Mouse (Mus musculus) kidney, embryonic 14.5 days (tissue): ENCODE measurements around the gene Cpa1. TPM values are rescaled to one million over a fixed set of nuclear protein-coding genes. Genes with fewer than 3 reads are reported as not detected.
A peak's percentile ranks its signal among the peaks of the same experiment; 100 is the strongest.

Experiments used
- ATAC-seq: fragments of 200-750 bp; cut with Nextera tagmentation; 2 replicates; pipeline ENCODE4 v1.8.0; 2017; ENCODE audit warnings: moderate number of reproducible peaks, mild to moderate bottlenecking, moderate TSS enrichment, moderate library complexity; ENCODE audit not compliant: low FRiP score, low TSS enrichment
- H3K27ac ChIP-seq: fragments of 300-500 bp; sonication (generic); 2 replicates; pipeline ENCODE4 v1.5.1; 2014; ENCODE audit warnings: low read depth, mild to moderate bottlenecking, low read length, moderate library complexity, mixed read lengths
- H3K27me3 ChIP-seq: fragments of 300-500 bp; sonication (generic); 2 replicates; pipeline ENCODE4 v1.6.1; 2014; ENCODE audit warnings: mild to moderate bottlenecking, low read length; ENCODE audit not compliant: control insufficient read depth, insufficient read depth
- H3K36me3 ChIP-seq: fragments of 300-500 bp; sonication (generic); 2 replicates; pipeline ENCODE4 v1.6.1; 2014; ENCODE audit warnings: low read length, mixed read lengths; ENCODE audit not compliant: control insufficient read depth, insufficient read depth
- H3K4me1 ChIP-seq: fragments of 300-500 bp; sonication (generic); 2 replicates; pipeline ENCODE4 v1.6.1; 2014; ENCODE audit warnings: low read length, mixed read lengths; ENCODE audit not compliant: control insufficient read depth, insufficient read depth
- H3K4me2 ChIP-seq: fragments of 300-500 bp; sonication (generic); replicated peaks from 2 replicates; pipeline ENCODE4 v1.6.1; 2014; ENCODE audit warnings: low read depth, mild to moderate bottlenecking, low read length
- H3K4me3 ChIP-seq: fragments of 300-500 bp; sonication (generic); 2 replicates; pipeline ENCODE4 v1.5.1; 2014; ENCODE audit warnings: mild to moderate bottlenecking, low read length
- H3K9ac ChIP-seq: fragments of 300-500 bp; sonication (generic); 2 replicates; pipeline ENCODE4 v1.6.1; 2014; ENCODE audit warnings: low read depth, mild to moderate bottlenecking, low read length, moderate library complexity
- H3K9me3 ChIP-seq: fragments of 300-500 bp; sonication (generic); 2 replicates; pipeline ENCODE4 v1.6.1; 2016; ENCODE audit warnings: low read length; ENCODE audit not compliant: control insufficient read depth
- WGBS: fragments of 180-500 bp; shearing (Covaris S2); extraction: QIAGEN DNeasy Blood & Tissue Kit; methylation state at CpG from one replicate; pipeline ENCODE4 v1.1.7; 2014; 5-methylcytosine and 5-hydroxymethylcytosine counted together
- polyA plus RNA-seq: library from polyadenylated mRNA; unstranded; fragments of >200 nt; fragmentation: Nextera tagmentation; extraction: Ambion mirVana; gene quantifications from 2 replicates; pipeline ENCODE4 v1.2.1, GENCODE M21; 2014

Gene Cpa1
- polyA plus RNA-seq, 1 experiment from 2014 or later, result 1.8 TPM

DNA sequence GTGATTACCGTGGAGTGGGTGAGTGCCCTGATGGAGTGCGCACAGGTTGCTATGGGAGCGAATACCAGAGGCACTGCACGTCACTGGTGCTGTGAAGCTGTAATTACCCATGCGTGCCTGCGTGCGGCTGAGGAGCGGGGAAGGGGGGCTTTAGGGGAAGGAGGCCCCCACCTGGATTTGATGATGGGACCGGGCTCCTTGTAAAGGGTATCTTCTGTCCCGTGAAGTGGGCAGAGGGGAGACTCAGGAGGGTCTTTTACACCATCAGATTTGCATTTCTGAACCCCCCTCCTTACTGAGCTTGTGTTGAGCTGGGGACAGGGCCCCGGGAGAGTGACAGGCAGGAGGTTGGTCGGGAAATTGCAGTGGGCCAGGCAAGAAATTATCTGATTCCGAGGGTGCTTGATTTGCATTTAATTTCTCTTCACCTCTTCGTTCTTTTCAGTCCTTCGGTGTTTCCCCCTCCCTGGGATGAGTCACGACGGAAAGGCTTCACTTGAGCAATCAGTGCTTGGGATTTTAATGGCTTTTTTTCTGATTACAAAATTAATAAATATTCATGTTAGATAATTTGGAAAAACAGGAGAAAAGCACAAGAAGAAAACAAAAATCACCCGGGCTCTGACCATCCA lies 20.9 kb upstream of the Cpa1 start:
- no peaks in the 10 kb centered on the region for H3K9me3 ChIP-seq
- peak overlapping the region; percentile 10; the same call in 1 of the 2 replicates for H3K4me3 ChIP-seq
- peak overlapping the region; percentile 71; the same call in 1 of the 2 replicates for H3K27ac ChIP-seq
- ATAC-seq, result peak; percentile 71
- H3K4me1 ChIP-seq, result peaks cover 29% of the 10 kb centered on the region
- no peak overlapping the region for H3K9ac ChIP-seq
- WGBS, result 11% methylated on average over 18 of the region's 18 CpGs
- peak overlapping the region; percentile 36 for H3K4me2 ChIP-seq
- H3K27me3 ChIP-seq, result no peaks in the 10 kb centered on the region
- no peaks in the 10 kb centered on the region for H3K36me3 ChIP-seq

DNA sequence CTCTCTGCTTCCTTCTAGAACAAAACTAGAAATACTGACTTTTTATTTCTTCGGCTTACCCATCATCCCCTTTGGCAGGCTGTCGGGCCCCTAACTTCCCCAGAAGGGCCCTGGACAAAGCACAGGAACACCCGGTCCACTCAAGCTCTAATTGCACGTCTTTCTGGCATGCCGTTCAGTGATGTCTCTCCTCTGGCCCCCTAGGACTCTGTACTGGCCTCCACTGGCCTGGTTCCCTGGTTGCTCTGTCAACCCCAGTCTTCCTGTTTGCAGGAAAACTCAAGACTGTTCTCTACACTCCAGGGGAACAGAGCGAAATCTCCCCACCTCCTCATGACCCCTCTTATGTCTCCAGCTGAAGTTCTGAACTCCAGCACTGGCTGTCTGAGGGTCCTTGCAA lies 20.3 kb upstream of the Cpa1 start:
- H3K4me2 ChIP-seq, result no peak overlapping the region
- H3K27me3 ChIP-seq, result no peaks in the 10 kb centered on the region
- no peak overlapping the region for H3K9ac ChIP-seq
- no peaks in the 10 kb centered on the region for H3K9me3 ChIP-seq
- WGBS, result 51% methylated on average over 6 of the region's 6 CpGs
- H3K27ac ChIP-seq, result peak overlapping the region; percentile 14; the same call in 1 of the 2 replicates
- no peaks in the 10 kb centered on the region for H3K36me3 ChIP-seq
- ATAC-seq, result no peak
- no peak overlapping the region for H3K4me3 ChIP-seq
- H3K4me1 ChIP-seq, result peaks cover 29% of the 10 kb centered on the region

DNA sequence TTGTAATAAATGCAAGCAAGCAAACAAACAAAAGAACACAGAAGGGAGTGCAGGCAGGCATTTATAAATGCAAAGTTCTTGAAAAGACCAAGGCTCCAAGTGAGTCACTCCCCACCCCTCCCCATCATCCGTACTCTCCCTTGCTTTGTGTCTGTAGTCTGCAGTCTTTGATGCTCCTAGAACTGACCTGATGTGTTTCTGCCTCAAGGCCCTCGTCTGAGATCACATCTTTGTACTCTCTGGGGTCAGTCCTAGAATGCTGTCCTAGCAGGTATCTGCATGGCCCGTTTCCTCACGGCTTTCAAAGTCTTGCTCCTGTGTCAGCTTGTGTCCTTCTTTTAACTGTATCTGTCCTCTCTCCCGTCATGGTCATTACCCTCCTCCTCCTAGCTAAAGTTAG lies 19.4 kb upstream of the Cpa1 start:
- H3K27me3 ChIP-seq, result no peaks in the 10 kb centered on the region
- no peak overlapping the region for H3K4me2 ChIP-seq
- no peaks in the 10 kb centered on the region for H3K9me3 ChIP-seq
- no peak overlapping the region for H3K4me3 ChIP-seq
- no peaks in the 10 kb centered on the region for H3K36me3 ChIP-seq
- WGBS, result 63% methylated on average over 5 of the region's 5 CpGs
- no peak overlapping the region for H3K27ac ChIP-seq
- peaks cover 29% of the 10 kb centered on the region for H3K4me1 ChIP-seq
- no peak overlapping the region for H3K9ac ChIP-seq
- no peak for ATAC-seq

DNA sequence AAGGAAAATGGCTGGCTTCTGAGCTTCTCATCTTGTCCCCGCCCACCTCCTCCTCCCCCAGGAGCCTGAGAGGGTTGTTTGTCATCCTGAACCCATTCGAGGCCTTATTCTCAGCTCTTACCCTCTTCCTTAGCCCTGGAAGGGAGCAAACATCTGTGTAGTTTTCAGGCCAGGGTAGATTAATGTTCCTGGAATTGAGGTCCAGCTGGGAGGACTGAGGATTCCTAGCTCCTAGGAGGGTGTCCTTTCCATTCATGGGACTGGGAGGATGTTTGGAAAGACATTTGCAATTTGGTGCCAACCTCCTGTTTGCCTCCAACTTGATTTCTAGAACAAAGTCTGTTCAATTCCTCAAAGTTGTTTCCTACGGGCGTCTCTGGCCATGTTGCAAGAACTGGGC lies 18.4 kb upstream of the Cpa1 start:
- Histone ChIP-seq H3K9me3 (no peaks in the 10 kb centered on the region), H3K9ac (no peak overlapping the region), H3K36me3 (no peaks in the 10 kb centered on the region), H3K4me2 (no peak overlapping the region), H3K4me3 (no peak overlapping the region), H3K27ac (no peak overlapping the region), H3K27me3 (no peaks in the 10 kb centered on the region), H3K4me1 (peaks cover 25% of the 10 kb centered on the region)
- no peak for ATAC-seq
- WGBS, result 69% methylated on average over 4 of the region's 4 CpGs

DNA sequence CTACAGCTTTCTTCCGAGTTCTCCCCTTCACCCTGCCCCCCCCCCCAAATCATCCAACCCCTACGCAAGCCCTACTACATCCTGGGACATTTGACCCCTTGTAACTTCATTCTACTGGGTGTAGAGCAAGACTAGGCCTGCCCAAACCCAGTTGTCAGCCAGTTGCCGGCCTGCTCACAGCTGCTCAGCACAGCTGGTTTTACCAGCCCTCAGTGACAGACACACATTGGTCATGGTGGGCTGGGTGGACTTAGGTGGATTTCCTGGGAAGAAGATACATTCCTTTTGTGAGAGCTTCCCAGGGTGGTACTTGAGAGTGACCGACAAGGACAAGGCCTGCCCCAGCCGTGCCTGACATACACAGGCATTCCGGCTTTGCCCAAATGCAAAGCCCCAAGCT lies 18.0 kb upstream of the Cpa1 start:
- Histone ChIP-seq H3K4me2 (no peak overlapping the region), H3K4me1 (peaks cover 25% of the 10 kb centered on the region), H3K27me3 (no peaks in the 10 kb centered on the region), H3K27ac (no peak overlapping the region), H3K4me3 (no peak overlapping the region), H3K9ac (no peak overlapping the region), H3K36me3 (no peaks in the 10 kb centered on the region), H3K9me3 (no peaks in the 10 kb centered on the region)
- no peak for ATAC-seq
- 89% methylated on average over 6 of the region's 6 CpGs for WGBS

DNA sequence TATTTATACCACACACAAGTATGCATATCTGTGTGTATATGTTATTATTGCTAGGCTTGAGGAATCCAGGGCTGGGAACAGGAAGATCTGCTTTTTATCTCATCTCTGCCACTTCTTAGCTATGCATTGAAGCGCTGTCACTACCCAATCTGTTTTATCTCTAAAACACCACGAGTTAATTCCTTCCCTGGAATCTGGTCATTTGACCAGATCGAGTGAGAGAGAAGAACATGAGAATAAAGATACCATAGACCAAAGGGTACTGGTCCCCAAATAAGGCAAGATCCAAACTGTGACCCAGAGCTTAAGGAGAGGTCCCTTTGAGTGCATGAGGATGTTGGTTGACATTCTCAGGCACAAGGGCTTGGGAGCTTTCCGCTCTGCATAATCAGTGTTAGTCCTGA lies 17.0 kb upstream of the Cpa1 start:
- peaks cover 16% of the 10 kb centered on the region for H3K4me1 ChIP-seq
- H3K4me3 ChIP-seq, result no peak overlapping the region
- H3K9ac ChIP-seq, result no peak overlapping the region
- no peak overlapping the region for H3K27ac ChIP-seq
- no peaks in the 10 kb centered on the region for H3K27me3 ChIP-seq
- no peaks in the 10 kb centered on the region for H3K36me3 ChIP-seq
- H3K4me2 ChIP-seq, result no peak overlapping the region
- 73% methylated on average over 4 of the region's 4 CpGs for WGBS
- no peaks in the 10 kb centered on the region for H3K9me3 ChIP-seq
- ATAC-seq, result no peak

DNA sequence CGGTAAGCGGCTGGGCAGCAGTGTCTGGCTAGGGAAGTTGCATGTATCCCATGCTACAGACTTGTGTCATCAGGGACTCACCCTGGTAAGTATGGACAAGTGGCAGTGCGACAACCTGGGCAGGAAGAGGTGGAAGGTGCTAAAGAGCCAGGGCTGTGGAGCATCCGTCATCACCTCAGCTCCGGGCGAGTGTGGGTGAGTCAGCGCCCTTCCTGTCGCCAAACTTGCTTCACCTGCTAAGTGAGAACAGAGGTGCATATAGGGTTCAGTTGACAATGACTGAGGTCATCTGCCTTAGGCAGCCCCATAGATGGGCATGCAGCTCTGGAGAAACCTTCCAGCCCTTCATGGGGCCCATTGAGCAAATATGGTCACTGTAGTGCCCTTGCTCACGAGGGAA lies 14.3 kb upstream of the Cpa1 start:
- no peak overlapping the region for H3K27ac ChIP-seq

DNA sequence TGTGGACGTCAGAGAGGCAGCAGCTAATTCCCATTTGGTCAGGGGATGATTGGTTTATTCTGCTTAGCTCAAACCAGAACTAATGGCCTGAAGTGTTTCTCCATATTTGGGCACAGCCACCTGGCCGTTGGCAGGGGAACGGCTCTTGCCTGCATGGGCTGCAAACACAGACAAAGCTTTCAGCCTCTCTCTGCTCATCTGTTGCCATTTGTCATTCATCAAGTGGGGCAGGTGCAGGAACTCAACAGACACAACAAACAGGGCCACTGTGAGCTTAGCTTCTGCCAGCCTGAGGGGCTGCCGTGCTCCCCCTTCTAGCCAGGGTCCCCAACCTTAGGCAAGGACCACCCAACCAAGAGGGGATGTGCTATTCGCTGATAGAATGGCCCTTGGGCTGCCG lies 10.9 kb upstream of the Cpa1 start:
- Histone ChIP-seq H3K36me3 (no peaks in the 10 kb centered on the region), H3K4me2 (no peak overlapping the region), H3K27me3 (no peaks in the 10 kb centered on the region), H3K9me3 (no peaks in the 10 kb centered on the region), H3K27ac (peak overlapping the region; percentile 30; the same call in 1 of the 2 replicates), H3K9ac (no peak overlapping the region), H3K4me3 (no peak overlapping the region), H3K4me1 (peaks cover 11% of the 10 kb centered on the region; the same call in 1 of the 2 replicates)
- ATAC-seq, result no peak; the same call in 1 of the 2 replicates
- 19% methylated on average over 6 of the region's 6 CpGs for WGBS

More for the DNA sequence above, 14.3 kb upstream of the Cpa1 start:
- WGBS, result 88% methylated on average over 9 of the region's 9 CpGs
- Histone ChIP-seq H3K4me1 (peaks cover 8% of the 10 kb centered on the region; the same call in 1 of the 2 replicates), H3K4me3 (no peak overlapping the region), H3K9me3 (no peaks in the 10 kb centered on the region), H3K9ac (no peak overlapping the region), H3K27me3 (no peaks in the 10 kb centered on the region), H3K4me2 (no peak overlapping the region), H3K36me3 (no peaks in the 10 kb centered on the region)
- no peak for ATAC-seq

DNA sequence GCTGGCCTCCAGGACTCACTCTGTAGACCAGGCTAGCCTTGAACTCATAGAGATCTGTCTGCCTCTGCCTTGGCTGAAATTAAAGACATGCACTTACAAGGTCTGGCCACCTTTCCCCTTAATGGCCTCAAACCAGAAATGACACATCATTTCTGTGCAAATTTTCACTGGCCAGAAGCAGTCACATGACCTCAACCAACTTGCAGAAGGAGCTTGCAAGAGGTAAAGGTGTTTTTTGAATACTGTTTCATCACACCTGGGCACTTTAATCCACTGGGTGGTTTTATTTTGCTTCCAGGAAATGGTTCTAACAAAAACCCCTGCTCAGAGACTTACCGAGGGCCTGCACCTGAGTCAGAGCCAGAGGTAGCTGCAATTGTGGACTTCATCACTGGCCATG lies 9.0 kb upstream of the Cpa1 start:
- Histone ChIP-seq H3K27ac (no peak overlapping the region), H3K4me3 (no peak overlapping the region), H3K27me3 (no peaks in the 10 kb centered on the region), H3K9me3 (no peaks in the 10 kb centered on the region), H3K36me3 (no peaks in the 10 kb centered on the region), H3K4me1 (peaks cover 11% of the 10 kb centered on the region; the same call in 1 of the 2 replicates), H3K4me2 (no peak overlapping the region), H3K9ac (no peak overlapping the region)
- ATAC-seq, result no peak
- WGBS, result 95% methylated on average over 1 of the region's 1 CpGs
